Mouse (Mus musculus): ENCODE data around the gene Hyou1. TPM values are rescaled to one million over a fixed set of nuclear protein-coding genes. Genes with fewer than 3 reads are reported as not detected.

The Hyou1 gene
- polyA plus RNA-seq, 1 experiment from 2014 or later: 36.8 TPM

GRCm38 (mm10) chr9:44435747-44436146, 56.5 kb downstream of the Hyou1 start:
- 78% methylated on average over 6 of the region's 6 CpGs for WGBS
- Histone ChIP-seq H3K4me2 (replicated peaks) (no peak overlapping the region), H3K4me3 (no peak overlapping the region), H3K36me3 (no peaks in the 10 kb centered on the region), H3K27ac (no peak overlapping the region), H3K9me3 (no peaks in the 10 kb centered on the region), H3K9ac (0 out of 2 replicates have a peak overlapping the region, but pooled peaks have one; percentile 9), H3K27me3 (no peaks in the 10 kb centered on the region), H3K4me1 (peaks cover 10% of the 10 kb centered on the region)
- no peak for ATAC-seq (ENCODE audit: low FRiP score, low read depth)

- H3K9ac ChIP-seq: no peak within 1 kb of the TSS
- no peaks in the 10 kb centered on the region for H3K36me3 ChIP-seq
- no peak within 1 kb of the TSS for H3K4me2 ChIP-seq (replicated peaks)
- H3K27ac ChIP-seq: no peak within 1 kb of the TSS
- H3K4me1 ChIP-seq: no peaks in the 10 kb centered on the region
- no peak within 1 kb of the TSS for H3K4me3 ChIP-seq
- no peaks in the 10 kb centered on the region for H3K27me3 ChIP-seq
- no peaks in the 10 kb centered on the region for H3K9me3 ChIP-seq
- no peak for ATAC-seq (ENCODE audit: low FRiP score, low read depth)
- 72% methylated on average over 19 of the region's 19 CpGs for WGBS
These were observed 61.7 kb downstream of the Hyou1 start, which contains the start of gene Foxr1 for GRCm38 (mm10) chr9:44440961-44441360. TSS of gene Foxr1 (minus strand) at chr9:44441136.

Small RNA genes lying within 50 kb of the gene (microRNA-seq; reads per million reads assigned to microRNA genes)
- gene Gm44335 (not detected), gene Mir7085 (not detected)

Other genes with a start within 250 kb of the Hyou1 start
- gene Mcam, start 245.0 kb upstream of the Hyou1 start, polyA plus RNA-seq (2015; fragmentation: Nextera tagmentation; extraction: Ambion mirVana): 29.6 and 30.4 TPM in 2 replicates
- 17.5 and 19.6 TPM in 2 replicates for gene Cbl, start 145.4 kb upstream of the Hyou1 start, polyA plus RNA-seq (2015; fragmentation: Nextera tagmentation; extraction: Ambion mirVana)
- not detected in 2 replicates for gene Ccdc153, start 138.8 kb upstream of the Hyou1 start, polyA plus RNA-seq (2015; fragmentation: Nextera tagmentation; extraction: Ambion mirVana)
- 0.09 and 0.11 TPM in 2 replicates for gene Pdzd3, start 128.0 kb upstream of the Hyou1 start, polyA plus RNA-seq (2015; fragmentation: Nextera tagmentation; extraction: Ambion mirVana)
- 8.2 and 8.3 TPM in 2 replicates for gene Nlrx1, start 110.9 kb upstream of the Hyou1 start, polyA plus RNA-seq (2015; fragmentation: Nextera tagmentation; extraction: Ambion mirVana)
- gene Abcg4, start 90.9 kb upstream of the Hyou1 start, polyA plus RNA-seq (2015; fragmentation: Nextera tagmentation; extraction: Ambion mirVana): 7.3 and 7.4 TPM in 2 replicates
- gene Hinfp, start 73.8 kb upstream of the Hyou1 start, polyA plus RNA-seq (2015; fragmentation: Nextera tagmentation; extraction: Ambion mirVana): 26.1 and 29.6 TPM in 2 replicates
- 6.8 and 7.8 TPM in 2 replicates for gene C2cd2l, start 59.2 kb upstream of the Hyou1 start, polyA plus RNA-seq (2015; fragmentation: Nextera tagmentation; extraction: Ambion mirVana)
- gene Dpagt1, start 53.5 kb upstream of the Hyou1 start, polyA plus RNA-seq (2015; fragmentation: Nextera tagmentation; extraction: Ambion mirVana): 40.2 and 40.5 TPM in 2 replicates
- 382 and 390 TPM in 2 replicates for gene H2afx, start 44.8 kb upstream of the Hyou1 start, polyA plus RNA-seq (2015; fragmentation: Nextera tagmentation; extraction: Ambion mirVana)
- 111 and 116 TPM in 2 replicates for gene Hmbs, start 35.3 kb upstream of the Hyou1 start, polyA plus RNA-seq (2015; fragmentation: Nextera tagmentation; extraction: Ambion mirVana)
- 27.8 and 28.9 TPM in 2 replicates for gene Vps11, start 17.8 kb upstream of the Hyou1 start, polyA plus RNA-seq (2015; fragmentation: Nextera tagmentation; extraction: Ambion mirVana)
- gene Slc37a4, start 17.4 kb downstream of the Hyou1 start, polyA plus RNA-seq (2015; fragmentation: Nextera tagmentation; extraction: Ambion mirVana): 11.1 and 11.5 TPM in 2 replicates
- 1,961 and 2,001 TPM in 2 replicates for gene Rps25, start 27.6 kb downstream of the Hyou1 start, polyA plus RNA-seq (2015; fragmentation: Nextera tagmentation; extraction: Ambion mirVana)
- 160 and 165 TPM in 2 replicates for gene Trappc4, start 28.1 kb downstream of the Hyou1 start, polyA plus RNA-seq (2015; fragmentation: Nextera tagmentation; extraction: Ambion mirVana)
- gene Ccdc84, start 39.1 kb downstream of the Hyou1 start, polyA plus RNA-seq (2015; fragmentation: Nextera tagmentation; extraction: Ambion mirVana): 32.2 and 35.5 TPM in 2 replicates
- not detected in 2 replicates for gene Foxr1, start 61.6 kb downstream of the Hyou1 start, polyA plus RNA-seq (2015; fragmentation: Nextera tagmentation; extraction: Ambion mirVana)
- gene Upk2, start 75.5 kb downstream of the Hyou1 start, polyA plus RNA-seq (2015; fragmentation: Nextera tagmentation; extraction: Ambion mirVana): 0.31 and 0.36 TPM in 2 replicates
- gene Bcl9l, start 103.3 kb downstream of the Hyou1 start, polyA plus RNA-seq (2015; fragmentation: Nextera tagmentation; extraction: Ambion mirVana): 14.5 and 15.0 TPM in 2 replicates
- 0.09 TPM in 1 of 2 replicates, not detected in the other for gene Cxcr5, start 182.4 kb downstream of the Hyou1 start, polyA plus RNA-seq (2015; fragmentation: Nextera tagmentation; extraction: Ambion mirVana)
- 25.8 and 26.0 TPM in 2 replicates for gene Ddx6, start 225.4 kb downstream of the Hyou1 start, polyA plus RNA-seq (2015; fragmentation: Nextera tagmentation; extraction: Ambion mirVana)